Mouse (Mus musculus) mouse trophoblast stem cell (cell line): Measurements from ENCODE around the gene Gm17617.

Experiments
- in situ Hi-C, 2 experiments: fragments of 300-500 bp; cut with MseI, MboI; formaldehyde crosslinking; loops; 2 replicates in 1 of 2; 3 replicates in 1 of 2; pipeline ENCODE4 v1.15.1; 2025

Gm17617 gene

GRCm38 (mm10) chr13:55133448-55133847 is at the start of gene Gm17617:
Gene Gm17617 (minus strand): TSS chr13:55133548.
- in situ Hi-C loops, result no loop called here

DNA sequence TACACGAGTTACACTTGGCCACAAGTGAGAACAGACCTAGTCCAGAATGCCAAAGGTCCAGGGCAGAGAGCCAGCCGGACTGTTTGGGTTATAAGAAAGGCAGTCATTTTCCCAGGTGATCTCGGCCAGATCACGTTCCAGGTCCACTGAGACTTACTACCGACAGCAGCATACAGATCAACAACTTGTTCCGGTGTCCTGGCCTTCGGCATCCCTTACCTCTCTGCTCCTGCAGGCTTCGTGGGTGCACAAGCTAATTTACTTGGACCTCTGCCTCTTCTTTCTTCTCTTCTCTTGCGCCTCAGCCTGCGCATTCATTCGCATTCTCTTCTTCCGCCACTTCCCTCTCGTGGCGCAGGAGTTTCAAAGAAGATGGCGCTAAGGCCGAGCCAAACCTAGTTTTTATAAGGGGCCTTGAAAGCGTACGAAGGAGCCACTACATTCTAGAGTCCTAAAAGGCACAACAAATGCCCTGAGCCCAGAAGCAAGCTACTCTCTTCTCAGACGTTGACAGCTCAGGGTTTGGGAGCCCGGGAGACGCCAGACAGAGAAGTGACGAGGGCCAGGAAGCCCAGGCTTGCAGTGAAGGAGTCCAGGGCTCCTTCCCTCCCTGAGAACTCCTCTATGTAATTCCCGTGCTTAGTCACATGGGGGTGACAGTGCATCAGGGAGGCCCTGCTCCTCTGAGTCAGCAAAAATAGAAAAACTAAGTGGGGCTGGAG is 49.0 kb upstream of the Gm17617 start:
- in situ Hi-C loops, result no loop called here

- in situ Hi-C loops, result no loop called here
Measured at GRCm38 (mm10) chr13:55181786-55182172, 48.4 kb upstream of the Gm17617 start.

GRCm38 (mm10) chr13:55179591-55179990 is 46.2 kb upstream of the Gm17617 start:
- in situ Hi-C loops, result loop anchor here in 1 of 2 experiments (10.0 kb wide), 1 partner anchor 75 kb away; the partner anchor contains the start of genes Uimc1 and Zfp346

DNA sequence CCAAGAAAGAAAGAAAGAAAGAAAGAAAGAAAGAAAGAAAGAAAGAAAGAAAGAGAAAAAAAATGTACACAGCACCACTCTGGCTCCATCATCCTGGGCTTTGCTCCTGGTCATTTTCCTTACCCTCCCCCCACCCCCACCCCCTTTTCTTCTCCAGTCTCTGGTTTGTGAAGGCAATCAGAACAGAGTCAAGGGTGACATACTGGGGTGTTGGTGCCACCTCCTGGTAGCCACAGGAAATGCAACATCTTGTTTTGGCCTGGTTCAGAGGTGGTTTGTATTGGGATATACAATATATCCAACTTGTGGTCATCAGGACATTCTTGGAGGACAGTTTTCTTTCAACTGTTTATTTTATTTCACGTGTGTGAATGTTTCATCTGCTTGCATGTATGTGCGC is 45.2 kb upstream of the Gm17617 start:
- in situ Hi-C loops, result loop anchor here in 1 of 2 experiments (10.0 kb wide), 1 partner anchor 74 kb away; the partner anchor contains the start of genes Uimc1 and Zfp346

DNA sequence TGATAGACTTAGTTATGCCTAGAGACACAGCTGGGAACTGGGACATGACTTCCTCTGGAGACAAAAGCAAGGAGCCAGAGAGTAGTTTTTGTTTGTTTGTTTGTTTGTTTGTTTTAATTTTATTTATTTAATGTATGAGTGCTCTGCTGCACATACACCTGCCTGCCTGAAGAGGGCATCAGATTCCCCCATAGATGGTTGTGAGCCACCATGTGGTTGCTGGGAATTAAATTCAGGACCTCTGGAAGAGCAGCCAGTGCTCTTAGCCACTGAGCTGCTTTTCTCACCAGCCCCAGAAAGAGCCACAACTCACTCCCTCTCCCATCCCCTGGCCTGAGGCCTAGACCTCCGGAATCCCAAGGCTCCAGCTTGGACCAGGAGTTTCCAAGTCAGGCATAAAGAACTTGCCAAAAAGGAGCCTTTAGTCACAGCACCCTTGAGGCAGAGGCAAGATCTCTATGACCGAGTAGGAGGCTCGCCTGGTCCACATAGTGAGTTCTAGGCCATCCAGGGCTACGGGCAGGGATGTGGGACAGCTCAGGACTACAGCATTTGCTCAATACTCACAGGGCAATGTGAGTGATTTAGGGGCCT is 44.7 kb upstream of the Gm17617 start:
- in situ Hi-C loops, result loop anchor here in 1 of 2 experiments (10.0 kb wide), 1 partner anchor 73 kb away; the partner anchor contains the start of genes Uimc1 and Zfp346

- in situ Hi-C loops, result loop anchor here in 1 of 2 experiments (10.0 kb wide), 1 partner anchor 71 kb away; the partner anchor contains the start of genes Uimc1 and Zfp346
Measured at GRCm38 (mm10) chr13:55176265-55176664, 42.9 kb upstream of the Gm17617 start.

DNA sequence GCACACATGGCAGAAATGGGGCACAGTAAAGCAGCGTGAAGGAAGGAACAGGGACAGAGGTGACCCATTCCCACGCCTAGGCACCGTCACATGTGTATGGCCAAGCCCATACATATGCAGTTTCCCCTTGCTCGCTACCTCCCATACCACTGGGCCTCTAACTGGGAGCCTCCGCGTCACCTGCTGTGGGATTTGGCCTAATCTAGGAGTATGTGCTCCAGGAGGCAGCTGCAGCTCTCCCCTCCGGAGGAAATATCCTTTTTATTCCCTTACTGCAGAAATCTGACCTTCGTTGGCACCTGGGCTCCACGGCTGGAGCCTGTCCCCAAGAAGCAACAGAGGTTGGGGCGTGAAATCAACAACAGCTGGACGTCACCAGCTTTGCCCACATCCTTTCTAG is 41.0 kb upstream of the Gm17617 start:
- in situ Hi-C loops, result loop anchor here in 1 of 2 experiments (10.0 kb wide), 1 partner anchor 70 kb away; the partner anchor contains the start of genes Uimc1 and Zfp346

GRCm38 (mm10) chr13:55172336-55172770 is 39.0 kb upstream of the Gm17617 start:
- in situ Hi-C loops, result loop anchor here in 1 of 2 experiments (10.0 kb wide), 1 partner anchor 68 kb away; the partner anchor contains the start of genes Uimc1 and Zfp346

- in situ Hi-C loops, result loop anchor here in 1 of 2 experiments (10.0 kb wide), 1 partner anchor 67 kb away; the partner anchor contains the start of genes Uimc1 and Zfp346
Measured at GRCm38 (mm10) chr13:55171517-55172335, 38.4 kb upstream of the Gm17617 start.

- in situ Hi-C loops, result no loop called here
Measured at GRCm38 (mm10) chr13:55168958-55169369, 35.6 kb upstream of the Gm17617 start.

DNA sequence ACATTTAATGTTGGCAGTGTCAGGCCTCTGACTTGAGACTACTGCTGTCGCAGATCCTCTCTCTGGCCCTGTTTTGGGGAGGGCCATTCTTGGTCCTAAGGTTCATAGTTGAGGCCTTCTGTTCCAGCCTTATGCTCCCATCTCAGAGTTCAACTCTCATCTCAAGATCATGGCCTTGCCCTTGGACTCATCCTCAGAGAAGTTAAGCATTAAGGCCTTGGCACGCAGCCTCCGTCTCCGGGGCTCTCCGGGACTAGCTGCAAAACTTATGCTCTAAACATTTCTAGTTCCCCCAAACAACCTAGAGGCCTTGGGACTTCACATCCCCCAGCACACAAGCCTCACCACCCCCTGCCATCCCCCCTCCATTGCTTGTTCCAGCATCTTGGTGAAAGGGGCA is 34.9 kb upstream of the Gm17617 start:
- in situ Hi-C loops, result no loop called here

GRCm38 (mm10) chr13:55167798-55168197 is 34.5 kb upstream of the Gm17617 start:
- in situ Hi-C loops, result no loop called here

DNA sequence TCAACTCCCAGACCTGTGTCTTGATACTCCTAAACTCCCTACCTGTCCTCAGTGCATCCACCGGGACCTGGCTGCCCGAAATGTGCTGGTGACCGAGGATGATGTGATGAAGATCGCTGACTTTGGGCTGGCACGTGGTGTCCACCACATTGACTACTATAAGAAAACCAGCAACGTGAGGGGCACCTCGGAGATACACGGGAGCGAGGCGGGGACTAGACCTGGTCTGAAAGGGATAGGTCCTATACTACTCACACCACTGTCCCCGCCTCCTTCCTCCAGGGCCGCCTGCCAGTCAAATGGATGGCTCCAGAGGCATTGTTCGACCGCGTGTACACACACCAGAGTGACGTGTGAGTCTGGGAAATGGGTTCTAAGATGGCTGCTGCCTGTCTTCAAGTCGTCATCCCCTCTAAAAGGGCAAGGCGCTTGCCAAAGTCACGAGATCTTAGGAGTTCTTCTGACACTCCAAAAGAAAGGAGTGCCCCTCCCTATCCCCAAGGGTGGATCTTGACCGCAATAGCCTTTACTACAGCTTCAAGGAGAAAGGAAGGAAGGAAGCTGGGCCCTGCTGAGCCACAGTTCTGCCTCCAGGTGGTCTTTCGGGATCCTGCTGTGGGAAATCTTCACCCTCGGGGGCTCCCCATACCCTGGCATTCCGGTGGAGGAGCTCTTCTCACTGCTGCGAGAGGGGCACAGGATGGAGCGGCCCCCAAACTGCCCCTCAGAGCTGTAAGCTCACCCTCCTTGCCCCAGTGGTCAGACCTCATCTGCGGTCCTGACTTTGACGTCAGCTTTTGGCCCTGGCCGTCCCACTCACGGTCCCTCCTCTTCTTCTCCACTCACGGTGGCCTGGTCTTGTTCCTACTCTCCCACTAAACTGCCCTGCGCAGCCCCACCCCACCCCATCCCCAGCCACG is 33.7 kb upstream of the Gm17617 start:
- in situ Hi-C loops, result no loop called here

- in situ Hi-C loops, result no loop called here
Measured at GRCm38 (mm10) chr13:55165831-55166339, 32.5 kb upstream of the Gm17617 start.

GRCm38 (mm10) chr13:55163553-55163952 is 30.2 kb upstream of the Gm17617 start:
- in situ Hi-C loops, result no loop called here

GRCm38 (mm10) chr13:55162365-55162764 is 29.0 kb upstream of the Gm17617 start:
- in situ Hi-C loops, result no loop called here

DNA sequence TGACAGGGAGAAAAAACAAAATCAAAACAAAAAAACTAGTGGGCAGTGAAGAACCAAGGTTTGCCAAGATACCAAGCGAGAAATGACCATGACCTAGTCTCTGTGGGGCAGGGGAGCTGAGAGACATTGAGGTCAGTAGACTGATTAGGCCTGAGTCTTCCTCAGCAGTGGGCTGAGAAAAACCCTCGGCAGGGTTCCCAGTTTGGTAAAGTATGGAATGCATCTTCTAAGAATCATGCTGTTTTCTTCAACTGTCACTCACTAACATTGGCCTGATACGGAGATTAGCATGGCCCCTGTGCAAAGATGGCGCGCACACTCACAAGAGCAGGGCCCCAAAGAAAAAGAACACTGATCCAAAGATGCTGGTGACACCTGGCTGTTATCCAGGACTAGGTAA is 20.6 kb upstream of the Gm17617 start:
- in situ Hi-C loops, result no loop called here

DNA sequence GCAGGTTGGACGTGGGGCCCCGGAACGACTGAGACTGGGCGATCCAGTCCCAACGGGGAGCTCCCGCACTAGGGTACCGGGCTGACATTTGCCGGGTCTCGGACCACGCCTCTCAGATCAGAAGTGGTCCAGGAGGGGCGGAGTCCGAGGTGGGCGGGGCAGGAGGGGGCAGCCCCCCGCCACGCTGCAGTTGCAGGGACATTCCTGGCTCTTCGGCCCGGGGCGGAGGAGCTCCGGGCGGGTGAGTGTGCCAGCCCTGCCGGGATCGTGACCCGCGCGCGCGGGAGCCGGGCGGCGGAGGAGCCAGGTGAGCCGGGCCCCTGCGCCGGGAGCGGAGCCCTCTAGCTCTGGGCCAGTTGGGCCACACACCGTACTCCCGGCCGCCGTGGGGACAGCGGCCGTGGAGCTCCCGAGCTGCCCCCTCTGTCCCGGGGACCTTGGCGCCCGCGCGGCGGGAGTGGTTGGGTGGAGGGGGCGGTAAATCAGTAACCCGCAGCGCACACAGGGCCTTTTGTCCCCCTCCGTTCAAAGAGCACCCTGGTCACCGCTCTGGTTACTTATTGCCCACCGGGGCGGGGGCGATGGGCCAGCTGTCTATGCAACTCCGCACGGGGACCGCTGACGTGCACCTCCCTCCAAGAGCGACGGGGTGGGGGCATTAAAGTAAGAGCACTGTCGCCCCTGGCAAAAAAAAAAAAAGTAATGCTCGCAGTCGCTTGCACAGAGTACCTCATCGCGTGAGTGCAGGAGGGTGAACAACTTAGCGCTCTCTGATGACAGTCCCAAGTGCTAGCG is 19.5 kb upstream of the Gm17617 start, which contains the start of gene Fgfr4:
Fgfr4 (plus strand) TSS at position 20 of the 795 bp plus-strand sequence.
- in situ Hi-C loops, result no loop called here
